Mouse (Mus musculus) embryonic fibroblast, embryonic 13.5 days (primary cell): ENCODE data around the gene Olfr9. TPM values are rescaled to one million over a fixed set of nuclear protein-coding genes. Genes with fewer than 3 reads are reported as not detected.
"Not testable (repeated sequence)": the region's sequence is repeated elsewhere in the genome, so short reads cannot be mapped to it uniquely, and the experiment has no call there.

Experiments used
- H3K27ac ChIP-seq: 2 replicates; pipeline ENCODE4 v1.5.1; 2012; ENCODE audit warnings: low read length, control low read depth, inconsistent platforms; ENCODE audit not compliant: insufficient read depth
- H3K4me1 ChIP-seq: 2 replicates; pipeline ENCODE4 v1.6.1; 2011; ENCODE audit warnings: low read length; ENCODE audit not compliant: control insufficient read depth, insufficient read depth
- H3K4me3 ChIP-seq: 2 replicates; pipeline ENCODE4 v1.5.1; 2011; ENCODE audit warnings: mild to moderate bottlenecking, control low read depth, low read length; ENCODE audit not compliant: insufficient read depth
- CTCF ChIP-seq: IDR thresholded peaks from 2 replicates; pipeline ENCODE4 v1.5.1; 2011; ENCODE audit warnings: mild to moderate bottlenecking, control low read depth, low read length, moderate library complexity, borderline replicate concordance; ENCODE audit not compliant: insufficient read depth
- POLR2A ChIP-seq: IDR thresholded peaks from 2 replicates; pipeline ENCODE4 v1.6.1; 2011; ENCODE audit warnings: low read depth, mild to moderate bottlenecking, control low read depth, low read length, moderate library complexity
- polyA plus RNA-seq: library from polyadenylated mRNA; stranded (reverse); fragments of >200 nt; gene quantifications from 2 replicates; pipeline ENCODE4 v1.2.4, GENCODE M21; 2011; ENCODE audit warnings: low read depth; ENCODE audit not compliant: missing spikeins, insufficient read length

Olfr9 gene
- polyA plus RNA-seq, 1 experiment, result not detected

- no peak for TF ChIP-seq CTCF
- no peak for TF ChIP-seq POLR2A
- Histone ChIP-seq H3K4me3 (no peak overlapping the region), H3K27ac (no peak overlapping the region), H3K4me1 (no peaks in the 10 kb centered on the region)
Measured at GRCm38 (mm10) chr10:128996523-128997040, 7.4 kb downstream of the Olfr9 start.

GRCm38 (mm10) chr10:129004032-129004920 lies 15.0 kb downstream of the Olfr9 start:
- no peak overlapping the region for H3K4me3 ChIP-seq
- H3K4me1 ChIP-seq, result no peaks in the 10 kb centered on the region
- H3K27ac ChIP-seq, result no peak overlapping the region
- TF ChIP-seq POLR2A (no peak), CTCF (no peak)

- no peak for TF ChIP-seq POLR2A
- TF ChIP-seq CTCF, result no peak
- Histone ChIP-seq H3K4me3 (no peak within 1 kb of the TSS), H3K27ac (no peak within 1 kb of the TSS), H3K4me1 (no peaks in the 10 kb centered on the region)
Measured at GRCm38 (mm10) chr10:129010288-129010841, 21.1 kb downstream of the Olfr9 start, which contains the start of gene Olfr763. Olfr763 (plus strand) TSS chr10:129010791.

GRCm38 (mm10) chr10:129011511-129011910 lies 22.3 kb downstream of the Olfr9 start:
- H3K4me1 ChIP-seq, H3K4me3 ChIP-seq, H3K27ac ChIP-seq: not testable (repeated sequence)

- Histone ChIP-seq H3K4me1 (no peaks in the 10 kb centered on the region), H3K27ac (no peak overlapping the region), H3K4me3 (no peak overlapping the region)
- TF ChIP-seq CTCF, result no peak
- no peak for TF ChIP-seq POLR2A
Measured at GRCm38 (mm10) chr10:129014477-129014876, 25.2 kb downstream of the Olfr9 start.

- no peak for TF ChIP-seq POLR2A
- no peak for TF ChIP-seq CTCF
- no peak overlapping the region for H3K4me3 ChIP-seq
- no peaks in the 10 kb centered on the region for H3K4me1 ChIP-seq
- no peak overlapping the region for H3K27ac ChIP-seq
Measured at GRCm38 (mm10) chr10:129023319-129023718, 34.1 kb downstream of the Olfr9 start.

GRCm38 (mm10) chr10:129026018-129026662 lies 36.9 kb downstream of the Olfr9 start:
- no peak overlapping the region for H3K27ac ChIP-seq
- no peaks in the 10 kb centered on the region for H3K4me1 ChIP-seq
- H3K4me3 ChIP-seq, result no peak overlapping the region
- TF ChIP-seq CTCF (no peak), POLR2A (no peak)

- Histone ChIP-seq H3K27ac (no peak overlapping the region), H3K4me3 (no peak overlapping the region), H3K4me1 (no peaks in the 10 kb centered on the region)
- TF ChIP-seq CTCF (no peak), POLR2A (no peak)
Measured at GRCm38 (mm10) chr10:129028343-129028742, 39.1 kb downstream of the Olfr9 start.

GRCm38 (mm10) chr10:129039796-129040195 lies 50.6 kb downstream of the Olfr9 start, which contains the start of gene Olfr764-ps1:
Olfr764-ps1 (minus strand) TSS chr10:129039896.
- no peak within 1 kb of the TSS for H3K27ac ChIP-seq
- no peak within 1 kb of the TSS for H3K4me3 ChIP-seq
- H3K4me1 ChIP-seq, result no peaks in the 10 kb centered on the region
- TF ChIP-seq CTCF, result no peak
- no peak for TF ChIP-seq POLR2A

Other genes starting within 250 kb of the Olfr9 start
- 14.6 and 19.0 TPM in 2 replicates for gene Dgka, start 244.6 kb upstream of the Olfr9 start, polyA plus RNA-seq
- gene Pym1, start 241.5 kb upstream of the Olfr9 start, polyA plus RNA-seq, result 29.5 and 38.2 TPM in 2 replicates
- gene Mmp19, start 198.5 kb upstream of the Olfr9 start, polyA plus RNA-seq, result 43.6 and 54.0 TPM in 2 replicates
- 55.5 and 59.0 TPM in 2 replicates for gene Dnajc14, start 185.4 kb upstream of the Olfr9 start, polyA plus RNA-seq
- 34.4 and 44.8 TPM in 2 replicates for gene Tmem198b, start 185.1 kb upstream of the Olfr9 start, polyA plus RNA-seq
- 106 and 112 TPM in 2 replicates for gene Sarnp, start 172.1 kb upstream of the Olfr9 start, polyA plus RNA-seq
- 30.4 and 31.2 TPM in 2 replicates for gene Ormdl2, start 167.8 kb upstream of the Olfr9 start, polyA plus RNA-seq
- gene Gdf11, start 97.7 kb upstream of the Olfr9 start, polyA plus RNA-seq, result 16.3 and 19.4 TPM in 2 replicates
- gene Cd63, start 88.4 kb upstream of the Olfr9 start, polyA plus RNA-seq, result 686 and 779 TPM in 2 replicates
- gene Rdh5, start 66.5 kb upstream of the Olfr9 start, polyA plus RNA-seq, result 5.5 and 7.7 TPM in 2 replicates
- gene Bloc1s1, start 65.4 kb upstream of the Olfr9 start, polyA plus RNA-seq, result 80.5 and 91.4 TPM in 2 replicates
- gene Itga7, start 55.6 kb upstream of the Olfr9 start, polyA plus RNA-seq, result 16.9 and 22.1 TPM in 2 replicates
- gene Mettl7b, start 28.4 kb upstream of the Olfr9 start, polyA plus RNA-seq, result not detected in 2 replicates
- not detected in 2 replicates for gene Olfr763, start 21.4 kb downstream of the Olfr9 start, polyA plus RNA-seq
- not detected in 2 replicates for gene Olfr764-ps1, start 50.5 kb downstream of the Olfr9 start, polyA plus RNA-seq
- not detected in 2 replicates for gene Olfr765, start 60.6 kb downstream of the Olfr9 start, polyA plus RNA-seq
- gene Olfr766-ps1, start 79.5 kb downstream of the Olfr9 start, polyA plus RNA-seq, result not detected in 2 replicates
- gene Olfr767, start 93.5 kb downstream of the Olfr9 start, polyA plus RNA-seq, result not detected in 2 replicates
- not detected in 2 replicates for gene Olfr768, start 109.9 kb downstream of the Olfr9 start, polyA plus RNA-seq
- gene Olfr769, start 128.4 kb downstream of the Olfr9 start, polyA plus RNA-seq, result not detected in 2 replicates
- gene Olfr770, start 149.6 kb downstream of the Olfr9 start, polyA plus RNA-seq, result not detected in 2 replicates
- not detected in 2 replicates for gene Olfr771, start 175.3 kb downstream of the Olfr9 start, polyA plus RNA-seq
- not detected in 2 replicates for gene Olfr772, start 188.5 kb downstream of the Olfr9 start, polyA plus RNA-seq
- not detected in 2 replicates for gene Olfr773, start 198.0 kb downstream of the Olfr9 start, polyA plus RNA-seq
- not detected in 2 replicates for gene Olfr774, start 246.8 kb downstream of the Olfr9 start, polyA plus RNA-seq